Mouse (Mus musculus): Measurements from ENCODE around the gene Cc2d1a.

Gene Cc2d1a

GRCm38 (mm10) chr8:84176560-84176959 lies 28.8 kb upstream of the Cc2d1a start:
- no peak for DNase-seq

GRCm38 (mm10) chr8:84173861-84174260 lies 26.1 kb upstream of the Cc2d1a start:
- peak; percentile 68 to 69 for DNase-seq

GRCm38 (mm10) chr8:84170096-84170495 lies 22.4 kb upstream of the Cc2d1a start:
- no peak for DNase-seq

GRCm38 (mm10) chr8:84167696-84168095 lies 20.0 kb upstream of the Cc2d1a start:
- DNase-seq, result no peak

GRCm38 (mm10) chr8:84157620-84158019 lies 9.9 kb upstream of the Cc2d1a start:
- no peak for DNase-seq

GRCm38 (mm10) chr8:84149181-84149580 lies 1.4 kb upstream of the Cc2d1a start:
- no peak for DNase-seq

GRCm38 (mm10) chr8:84148531-84148850 lies 755 bp upstream of the Cc2d1a start:
- DNase-seq, result peak; percentile 55 to 56

- DNase-seq, result peak; percentile 66 to 67
These were observed 391 bp downstream of the Cc2d1a start for GRCm38 (mm10) chr8:84147324-84147766.

GRCm38 (mm10) chr8:84144636-84145245 lies 3.0 kb downstream of the Cc2d1a start:
- DNase-seq, result no peak

- no peak for DNase-seq
These were observed 6.9 kb downstream of the Cc2d1a start for GRCm38 (mm10) chr8:84140838-84141237.

- no peak for DNase-seq
These were observed 9.9 kb downstream of the Cc2d1a start for GRCm38 (mm10) chr8:84137848-84138247.

- no peak for DNase-seq
These were observed 15.5 kb downstream of the Cc2d1a start for GRCm38 (mm10) chr8:84132225-84132624.

GRCm38 (mm10) chr8:84130806-84131205 lies 16.9 kb downstream of the Cc2d1a start:
- peak; percentile 79 to 84 for DNase-seq

- no peak for DNase-seq
These were observed 19.5 kb downstream of the Cc2d1a start for GRCm38 (mm10) chr8:84128277-84128676.

GRCm38 (mm10) chr8:84127202-84127901 lies 20.4 kb downstream of the Cc2d1a start:
- DNase-seq, result no peak

GRCm38 (mm10) chr8:84126742-84127141 lies 21.0 kb downstream of the Cc2d1a start:
- no peak for DNase-seq

GRCm38 (mm10) chr8:84125656-84126055 lies 22.1 kb downstream of the Cc2d1a start, which contains the start of gene Podnl1:
Podnl1 (plus strand) TSS chr8:84125989.
- no peak for DNase-seq

- no peak for DNase-seq
These were observed 25.6 kb downstream of the Cc2d1a start for GRCm38 (mm10) chr8:84122151-84122550.

- DNase-seq, result no peak
These were observed 32.1 kb downstream of the Cc2d1a start for GRCm38 (mm10) chr8:84115646-84116045.

GRCm38 (mm10) chr8:84106216-84107040 lies 41.3 kb downstream of the Cc2d1a start:
- DNase-seq, result no peak

GRCm38 (mm10) chr8:84105676-84106075 lies 42.1 kb downstream of the Cc2d1a start:
- no peak for DNase-seq

GRCm38 (mm10) chr8:84104697-84105609 lies 42.8 kb downstream of the Cc2d1a start, which contains the start of gene Dcaf15:
Dcaf15 (minus strand) TSS chr8:84104768.
- peak; percentile 100 for DNase-seq

Measured in cerebellum, postnatal 10 days (tissue).